Mouse (Mus musculus) heart, adult 2 months (tissue): ENCODE measurements around the gene Ncmap.

Experiments
- CTCF ChIP-seq: fragments of 200-600 bp; IDR thresholded peaks from 2 replicates; pipeline ENCODE4 v1.8.1; 2022; ENCODE audit warnings: antibody characterized with exemption, mild to moderate bottlenecking, moderate library complexity
- POLR2A ChIP-seq: fragments of 200-500 bp; IDR thresholded peaks from 2 replicates; pipeline ENCODE4 v1.6.1; 2011; ENCODE audit warnings: mild to moderate bottlenecking, low read depth, low read length, control low read depth; ENCODE audit not compliant: insufficient read depth

DNA sequence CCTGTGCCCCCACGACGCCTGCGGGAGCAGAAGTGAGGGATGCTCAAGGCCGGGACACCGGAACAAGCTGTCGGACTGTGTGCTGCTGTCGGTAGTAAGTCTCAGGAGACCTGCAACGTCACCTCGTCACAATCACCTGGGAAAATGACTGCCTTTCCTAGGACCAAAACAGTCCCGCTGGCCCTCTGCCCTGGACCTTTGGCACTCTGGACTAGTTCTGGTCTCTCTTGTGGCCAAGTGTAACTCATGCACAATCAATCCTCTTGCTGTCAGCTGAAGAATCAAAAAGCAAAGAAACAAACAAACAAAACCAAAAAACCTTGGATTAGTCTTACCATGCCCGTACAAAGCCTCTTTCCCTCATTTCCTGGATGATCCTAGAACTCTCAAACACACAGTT is 20.8 kb downstream of the Ncmap start:
- TF ChIP-seq POLR2A = no peak
- TF ChIP-seq CTCF = no peak
